Mouse (Mus musculus): ENCODE data around the gene Ero1l.
A peak's percentile ranks its signal among the peaks of the same experiment; 100 is the strongest.

Gene Ero1l

GRCm38 (mm10) chr14:45318426-45319236, at the start of gene Ero1l:
Gene Ero1l, minus strand, starts transcription at chr14:45318771.
- DNase-seq (ENCODE audit: low spot score): peak; percentile 78

GRCm38 (mm10) chr14:45365196-45365587, 46.6 kb upstream of the Ero1l start:
- DNase-seq (ENCODE audit: low spot score): no peak

- DNase-seq (ENCODE audit: low spot score): peak; percentile 8
These were observed 45.9 kb upstream of the Ero1l start for GRCm38 (mm10) chr14:45364211-45365195.

- DNase-seq (ENCODE audit: low spot score): peak; percentile 96
These were observed 32.6 kb upstream of the Ero1l start, which contains the start of gene Styx for GRCm38 (mm10) chr14:45350931-45351859. Gene Styx, plus strand, starts transcription at chr14:45351093.

- peak; percentile 94 for DNase-seq (ENCODE audit: low spot score)
These were observed 11.1 kb upstream of the Ero1l start, which contains the start of gene Psmc6 for GRCm38 (mm10) chr14:45329589-45330181. Gene Psmc6, plus strand, starts transcription at chr14:45329788.

GRCm38 (mm10) chr14:45329018-45329588, 10.5 kb upstream of the Ero1l start:
- DNase-seq (ENCODE audit: low spot score): no peak

GRCm38 (mm10) chr14:45328072-45328713, 9.6 kb upstream of the Ero1l start:
- DNase-seq (ENCODE audit: low spot score): no peak

DNA sequence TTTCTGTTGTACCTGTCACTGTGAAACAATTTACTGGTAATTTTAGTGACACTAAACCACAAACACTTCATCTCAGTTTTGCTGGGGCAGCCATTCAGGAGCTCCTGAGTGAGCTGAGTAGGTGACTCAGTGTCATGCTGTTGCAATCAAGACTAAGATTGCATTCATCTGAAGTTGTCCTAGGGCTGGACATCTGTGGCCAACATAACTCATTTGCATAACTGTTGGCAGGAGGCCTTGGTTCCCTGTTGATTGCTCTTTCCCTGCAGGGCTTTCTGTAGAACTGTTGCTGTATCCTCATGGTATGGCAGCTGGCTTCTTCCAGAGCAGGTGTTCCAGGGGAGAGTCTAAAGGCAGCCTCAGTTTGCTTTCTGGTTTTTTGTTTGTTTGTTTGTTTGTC, 6.9 kb upstream of the Ero1l start:
- peak; percentile 75 for DNase-seq (ENCODE audit: low spot score)

DNA sequence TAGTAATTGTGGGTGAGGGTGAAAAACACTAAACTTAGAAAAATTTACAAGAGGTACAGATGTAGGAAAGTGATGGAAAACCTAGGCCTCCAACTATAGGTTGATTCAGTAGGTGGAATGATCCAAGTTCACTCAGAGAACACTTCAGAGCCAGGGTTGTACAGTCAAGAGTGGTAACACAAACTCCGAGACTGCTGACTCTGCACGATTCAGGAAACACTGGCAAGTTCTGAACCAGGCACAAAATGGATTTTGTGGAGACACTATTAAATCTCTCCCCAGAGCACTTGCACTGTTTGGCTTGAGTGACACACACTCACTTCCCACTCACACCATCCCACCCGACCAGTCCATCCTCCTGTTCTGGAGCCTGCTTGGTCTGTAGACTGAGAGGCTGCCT, 4.7 kb upstream of the Ero1l start:
- no peak for DNase-seq (ENCODE audit: low spot score)

GRCm38 (mm10) chr14:45322450-45322849, 3.9 kb upstream of the Ero1l start:
- DNase-seq (ENCODE audit: low spot score): no peak

DNA sequence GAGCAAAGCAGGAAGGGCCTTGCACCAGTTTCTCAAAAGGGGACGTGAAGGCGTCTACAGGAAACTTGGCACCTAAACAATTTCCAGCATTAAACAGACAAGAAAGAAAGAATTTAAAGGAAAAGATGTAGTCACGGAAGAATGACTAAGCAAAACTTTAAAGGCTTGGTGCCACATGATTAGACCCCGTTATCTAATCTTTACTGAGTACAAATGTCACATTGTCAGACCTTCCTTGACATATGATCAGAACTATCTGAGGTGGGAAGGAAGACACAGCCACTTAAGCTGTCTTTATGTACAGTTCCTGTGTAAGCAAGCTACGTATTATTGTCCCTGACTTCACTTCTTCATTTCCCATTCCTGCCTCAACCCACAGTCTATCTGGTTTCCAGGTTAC, 3.1 kb upstream of the Ero1l start:
- DNase-seq (ENCODE audit: low spot score): no peak

GRCm38 (mm10) chr14:45321067-45321466, 2.5 kb upstream of the Ero1l start:
- no peak for DNase-seq (ENCODE audit: low spot score)

DNA sequence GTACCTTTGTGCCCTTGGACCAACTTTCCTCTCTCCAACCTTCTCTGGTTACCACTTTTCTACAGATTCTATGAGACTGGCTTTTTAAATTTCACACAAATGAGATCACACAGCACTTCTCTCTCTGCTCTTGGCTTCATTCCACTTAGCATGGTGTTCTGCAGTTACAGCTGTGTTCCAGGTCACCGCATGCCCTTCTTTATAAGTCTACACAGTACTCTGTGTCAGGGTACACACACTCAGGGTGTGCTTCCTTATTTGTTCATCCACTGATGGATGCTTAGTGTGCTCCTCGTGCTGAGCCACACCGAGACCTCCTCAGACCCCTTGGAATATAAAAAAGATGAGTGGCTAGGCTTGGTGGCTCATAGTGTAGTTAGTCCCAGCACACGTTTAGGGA, 1.5 kb upstream of the Ero1l start:
- no peak for DNase-seq (ENCODE audit: low spot score)

- DNase-seq (ENCODE audit: low spot score): no peak
These were observed 653 bp upstream of the Ero1l start for GRCm38 (mm10) chr14:45319237-45319610.

DNA sequence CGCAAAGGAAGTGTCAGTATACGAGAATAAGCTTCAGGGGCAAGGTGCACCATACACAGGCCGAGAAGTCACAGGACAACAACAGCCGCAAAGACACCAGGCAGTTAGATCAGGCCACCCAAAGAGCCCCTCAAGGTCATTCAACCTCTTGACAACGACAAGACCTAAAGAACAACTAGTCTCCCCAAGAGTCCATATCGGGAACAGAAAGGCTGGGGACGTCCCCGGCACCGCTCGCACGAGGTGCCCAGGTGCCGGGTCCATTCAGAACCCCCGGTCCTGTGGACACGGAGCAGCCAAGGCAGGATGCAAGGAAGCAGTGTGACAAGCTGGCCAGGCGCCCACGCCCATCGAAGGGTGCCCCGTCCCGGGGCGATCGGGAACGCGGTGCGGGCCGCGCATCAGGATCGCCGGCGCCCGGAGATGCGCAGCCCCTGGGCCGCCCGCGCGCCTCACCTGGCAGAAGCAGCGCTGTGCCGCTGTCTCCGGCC, 605 bp downstream of the Ero1l start:
- no peak for DNase-seq (ENCODE audit: low spot score)

DNA sequence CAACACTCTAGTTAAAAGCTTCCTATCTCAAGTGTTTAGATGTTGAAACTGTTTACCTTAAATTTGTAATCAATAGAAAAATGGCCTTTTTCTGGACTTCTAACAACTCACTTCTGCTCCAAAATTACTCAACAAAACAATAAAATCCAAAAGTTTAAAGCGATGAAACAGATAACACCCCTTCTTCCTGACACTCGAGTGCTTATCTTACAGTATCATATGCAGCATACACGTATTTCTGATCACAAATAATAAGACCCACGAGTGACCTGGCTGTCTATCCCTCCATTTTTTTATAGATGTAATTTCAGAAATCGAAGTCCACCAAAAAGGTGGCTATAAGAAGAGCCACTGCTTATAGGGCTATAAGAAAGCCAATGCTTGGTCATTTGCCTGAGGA, 1.6 kb downstream of the Ero1l start:
- DNase-seq (ENCODE audit: low spot score): no peak

DNA sequence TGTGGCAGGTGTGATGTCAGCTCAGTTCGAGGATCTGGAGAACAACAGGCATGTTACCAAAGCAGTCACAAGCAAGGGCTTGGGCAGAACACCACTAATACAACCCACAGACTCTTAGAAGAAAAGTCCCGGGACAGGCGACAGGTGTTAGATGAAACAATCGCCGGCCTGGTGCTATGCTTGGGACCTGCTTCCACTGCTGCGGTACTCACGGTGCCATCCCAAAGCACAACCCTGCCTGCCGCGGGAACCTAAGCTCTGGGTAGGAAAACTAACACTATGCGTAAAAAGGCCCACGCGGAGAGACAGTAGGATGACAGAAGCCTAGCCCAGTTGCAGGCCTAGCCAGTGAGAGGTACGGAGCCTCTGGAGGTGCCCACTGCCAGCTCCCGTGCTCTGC, 8.5 kb downstream of the Ero1l start:
- no peak for DNase-seq (ENCODE audit: low spot score)

GRCm38 (mm10) chr14:45309646-45310045, 8.9 kb downstream of the Ero1l start:
- DNase-seq (ENCODE audit: low spot score): no peak

GRCm38 (mm10) chr14:45307630-45308328, 10.8 kb downstream of the Ero1l start:
- DNase-seq (ENCODE audit: low spot score): no peak

DNA sequence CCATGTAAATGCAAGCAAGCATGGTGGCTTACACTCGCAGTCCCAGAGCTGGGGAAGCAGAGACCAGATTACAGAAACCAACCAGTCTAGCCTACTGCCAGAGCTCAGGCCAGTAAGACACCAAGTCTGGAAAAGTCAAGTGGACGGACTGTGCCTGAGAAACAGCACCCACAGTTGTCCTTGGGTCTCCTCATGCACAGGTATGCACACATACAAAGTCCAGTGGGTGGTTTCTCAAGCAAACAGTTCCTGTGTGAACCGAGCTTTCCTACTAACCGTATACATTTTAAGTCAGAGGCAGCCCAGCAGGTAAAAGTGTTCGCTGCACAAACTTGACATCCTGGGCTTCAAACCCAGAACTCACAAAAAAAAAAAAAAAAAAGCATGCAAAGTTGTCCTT, 12.7 kb downstream of the Ero1l start:
- DNase-seq (ENCODE audit: low spot score): no peak

Measured in lung, postnatal 25 days (tissue).